Mouse (Mus musculus) cerebellum, adult (tissue): ENCODE measurements around the gene Anks3.

ENCODE experiments used
- ATAC-seq: cut with Nextera tagmentation; 2 replicates; pipeline ENCODE4 v1.9.2; 2017; ENCODE audit warnings: mild to moderate bottlenecking, moderate library complexity, mixed read lengths; ENCODE audit not compliant: insufficient number of reproducible peaks, low FRiP score, low TSS enrichment

The Anks3 gene

GRCm38 (mm10) chr16:4903491-4904102, 60.4 kb downstream of the Anks3 start:
- no peak for ATAC-seq

DNA sequence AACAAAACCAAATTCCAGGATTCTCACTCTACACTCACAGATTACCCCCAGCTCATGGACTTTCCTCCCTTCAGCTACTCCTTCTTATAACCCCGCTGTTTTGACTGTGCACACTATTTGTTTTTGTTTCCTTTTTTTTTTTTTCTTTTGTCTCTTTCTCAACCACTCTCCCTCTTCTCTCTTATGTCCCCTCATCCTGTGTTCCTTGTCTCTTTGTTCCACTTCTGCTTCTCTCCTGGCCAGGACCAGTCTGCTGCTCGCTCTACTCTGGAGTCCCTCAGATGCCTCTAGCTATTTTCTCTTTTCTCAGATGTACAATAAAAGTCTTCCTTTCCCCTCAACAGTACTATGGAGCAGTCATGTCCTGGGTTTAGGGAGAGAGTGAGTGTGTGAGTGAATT, 61.6 kb downstream of the Anks3 start:
- no peak for ATAC-seq

- ATAC-seq = no peak
Observed at GRCm38 (mm10) chr16:4901167-4901566, 62.8 kb downstream of the Anks3 start.

GRCm38 (mm10) chr16:4899711-4900110, 64.3 kb downstream of the Anks3 start:
- ATAC-seq = no peak

- ATAC-seq = no peak
Observed at GRCm38 (mm10) chr16:4898881-4899280, 65.1 kb downstream of the Anks3 start.

GRCm38 (mm10) chr16:4897146-4897730, 66.8 kb downstream of the Anks3 start:
- no peak for ATAC-seq

GRCm38 (mm10) chr16:4896249-4897027, 67.6 kb downstream of the Anks3 start:
- peak; percentile 68; the same call in 1 of the 2 replicates for ATAC-seq

DNA sequence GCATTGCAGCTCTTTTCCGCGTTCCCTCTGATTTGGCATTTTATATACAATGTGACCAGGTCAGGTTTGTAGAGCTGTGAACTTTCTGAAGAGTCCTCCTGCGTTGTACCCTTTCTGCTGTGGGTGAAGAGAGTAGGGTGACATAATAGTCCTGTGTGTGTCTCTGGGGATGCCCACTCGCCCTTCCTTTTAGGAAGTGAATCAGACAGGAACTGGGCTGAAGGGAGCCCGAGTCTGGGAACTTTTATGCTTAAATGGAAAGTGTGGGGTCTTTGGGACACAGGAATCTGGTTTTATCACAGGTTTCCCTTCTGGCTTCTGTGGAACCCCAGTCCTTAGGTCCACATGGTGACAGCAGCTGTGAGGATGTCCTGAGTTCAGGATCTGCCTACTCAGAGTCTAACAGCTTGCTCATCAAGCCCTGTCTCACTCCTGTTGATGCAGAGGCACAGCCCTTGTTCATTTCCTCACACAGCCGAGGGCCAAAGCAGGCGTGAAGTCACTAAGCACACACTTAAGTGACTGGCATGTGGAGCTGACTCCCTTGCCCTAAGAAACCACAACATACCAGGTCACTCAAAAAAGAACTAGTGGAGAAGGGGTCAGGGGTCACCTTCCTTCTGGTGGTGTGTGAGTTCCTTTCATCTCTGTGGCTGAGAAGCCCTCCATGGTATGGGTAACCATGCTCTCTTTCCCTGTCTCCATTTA, 69.7 kb downstream of the Anks3 start:
- no peak for ATAC-seq

DNA sequence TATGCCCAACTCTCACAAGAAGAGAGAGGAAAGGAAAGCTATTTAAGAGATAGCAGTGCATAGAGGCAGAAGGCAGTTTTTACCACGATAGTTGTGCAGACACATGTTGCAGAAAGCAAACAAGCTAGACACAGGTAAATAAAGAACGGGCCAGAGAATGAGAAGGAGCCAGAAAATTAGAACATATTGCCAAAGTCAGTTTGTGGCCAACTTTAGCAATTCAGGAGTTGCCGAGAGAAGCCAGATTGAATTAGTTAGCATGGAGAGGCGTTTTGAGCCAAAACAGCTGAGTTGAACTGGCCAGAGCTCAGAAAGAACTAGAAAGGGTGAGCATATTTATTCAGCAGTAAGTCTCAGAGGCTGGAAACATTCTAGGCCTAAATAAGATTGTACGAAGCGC, 71.8 kb downstream of the Anks3 start:
- ATAC-seq = no peak
